Mouse (Mus musculus) liver, embryonic 12.5 days (tissue): ENCODE data around the gene Gcgr. TPM values are rescaled to one million over a fixed set of nuclear protein-coding genes. Genes with fewer than 3 reads are reported as not detected.
"Not testable (repeated sequence)": the region's sequence is repeated elsewhere in the genome, so short reads cannot be mapped to it uniquely, and the experiment has no call there.

ENCODE experiments used
- ATAC-seq: fragments of 200-750 bp; cut with Nextera tagmentation; 2 replicates; pipeline ENCODE4 v1.8.0; 2017; ENCODE audit warnings: moderate number of reproducible peaks, mild to moderate bottlenecking, moderate library complexity
- H3K27ac ChIP-seq: fragments of 300-500 bp; sonication (generic); 2 replicates; pipeline ENCODE4 v1.5.1; 2016; ENCODE audit warnings: mild to moderate bottlenecking
- H3K27me3 ChIP-seq: fragments of 300-500 bp; sonication (generic); replicated peaks from 2 replicates; pipeline ENCODE4 v1.6.1; 2016; ENCODE audit warnings: mild to moderate bottlenecking, moderate library complexity
- H3K36me3 ChIP-seq: fragments of 300-500 bp; sonication (generic); 2 replicates; pipeline ENCODE4 v1.6.1; 2016; ENCODE audit warnings: mild to moderate bottlenecking, moderate library complexity
- H3K4me1 ChIP-seq: fragments of 300-500 bp; sonication (generic); 2 replicates; pipeline ENCODE4 v1.6.1; 2016
- H3K4me2 ChIP-seq: fragments of 300-500 bp; sonication (generic); 2 replicates; pipeline ENCODE4 v1.6.1; 2016; ENCODE audit warnings: mild to moderate bottlenecking, moderate library complexity
- H3K4me3 ChIP-seq: fragments of 300-500 bp; sonication (generic); 2 replicates; pipeline ENCODE4 v1.5.1; 2016; ENCODE audit warnings: mild to moderate bottlenecking, moderate library complexity
- H3K9ac ChIP-seq: fragments of 300-500 bp; sonication (generic); 2 replicates; pipeline ENCODE4 v1.6.1; 2016; ENCODE audit warnings: mild to moderate bottlenecking, moderate library complexity
- H3K9me3 ChIP-seq: fragments of 300-500 bp; sonication (generic); replicated peaks from 2 replicates; pipeline ENCODE4 v1.6.1; 2016; ENCODE audit warnings: mild to moderate bottlenecking, moderate library complexity
- WGBS: fragments of 180-500 bp; shearing (Covaris S2); methylation state at CpG from one replicate; pipeline ENCODE4 v1.1.7; 2016; ENCODE audit not compliant: insufficient replicate concordance; 5-methylcytosine and 5-hydroxymethylcytosine counted together
- polyA plus RNA-seq: library from polyadenylated mRNA; unstranded; fragments of >200 nt; fragmentation: Nextera tagmentation; extraction: Ambion mirVana; gene quantifications from 2 replicates; pipeline ENCODE4 v1.2.1, GENCODE M21; 2016

Gcgr gene
- polyA plus RNA-seq, 1 experiment from 2014 or later: 9.6 TPM

DNA sequence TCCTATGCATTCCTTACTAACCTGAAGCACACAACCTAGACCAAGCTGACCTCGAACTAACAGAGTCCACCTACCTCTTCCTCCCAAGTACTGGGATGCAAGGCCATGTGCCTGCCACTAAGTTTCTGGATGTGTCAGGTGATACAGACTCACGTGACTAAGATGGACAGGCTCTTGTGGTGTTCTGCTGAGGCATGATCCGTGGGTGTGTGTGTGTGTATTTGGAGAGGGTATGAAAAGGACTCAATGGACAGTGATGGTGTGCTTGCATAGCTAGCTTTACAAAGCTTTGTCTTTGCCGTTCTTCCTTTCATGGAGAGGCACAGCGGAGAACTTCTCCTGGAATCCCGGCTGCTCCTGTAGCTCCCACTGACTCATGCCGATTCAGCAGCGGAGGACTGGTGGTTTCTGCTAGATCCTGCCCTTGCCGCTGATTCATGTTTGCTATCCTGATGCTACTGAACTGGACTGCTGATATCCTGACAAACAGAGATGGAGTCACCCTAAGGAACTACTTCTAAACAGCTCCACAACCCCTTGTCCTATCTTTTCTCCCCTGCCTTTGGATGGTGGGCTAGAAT is 22.1 kb upstream of the Gcgr start:
- Histone ChIP-seq H3K4me2 (no peak overlapping the region), H3K27ac (no peak overlapping the region), H3K9me3 (no peaks in the 10 kb centered on the region), H3K4me3 (no peak overlapping the region), H3K9ac (no peak overlapping the region), H3K4me1 (peaks cover 47% of the 10 kb centered on the region), H3K27me3 (no peaks in the 10 kb centered on the region), H3K36me3 (no peaks in the 10 kb centered on the region)
- WGBS: 71% methylated on average over 9 of the region's 9 CpGs
- no peak for ATAC-seq

DNA sequence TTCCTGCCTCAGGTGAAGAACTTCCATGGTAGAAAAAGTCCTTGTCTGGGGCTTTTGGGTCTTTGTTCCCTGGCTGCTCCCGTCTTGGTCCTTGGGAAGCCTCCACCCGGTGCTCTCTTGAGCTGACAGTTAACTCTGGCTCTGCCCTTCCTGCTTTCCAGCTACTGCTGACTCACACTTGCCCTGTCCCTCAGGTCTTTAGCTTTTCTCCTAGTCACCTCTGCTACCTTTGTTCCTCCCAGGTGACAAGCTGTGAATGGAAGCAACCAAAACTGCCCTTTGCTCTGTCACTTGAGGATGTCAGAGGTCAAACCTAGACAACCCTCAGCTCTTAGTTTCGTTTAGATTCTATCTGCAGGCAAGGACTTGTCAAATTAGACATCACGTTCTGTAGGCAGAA is 20.6 kb upstream of the Gcgr start:
- H3K4me3 ChIP-seq: peak overlapping the region; percentile 51; the same call in 1 of the 2 replicates
- no peaks in the 10 kb centered on the region for H3K36me3 ChIP-seq
- peak; percentile 50; the same call in 1 of the 2 replicates for ATAC-seq
- peak overlapping the region; percentile 70 for H3K9ac ChIP-seq
- H3K4me2 ChIP-seq: peak overlapping the region; percentile 74
- WGBS: 18% methylated on average over 4 of the region's 4 CpGs
- no peaks in the 10 kb centered on the region for H3K9me3 ChIP-seq
- peak overlapping the region; percentile 84 for H3K27ac ChIP-seq
- peaks cover 47% of the 10 kb centered on the region for H3K4me1 ChIP-seq
- H3K27me3 ChIP-seq: 0 out of 2 replicates have a peak, but pooled peaks cover 4% of the 10 kb centered on the region

DNA sequence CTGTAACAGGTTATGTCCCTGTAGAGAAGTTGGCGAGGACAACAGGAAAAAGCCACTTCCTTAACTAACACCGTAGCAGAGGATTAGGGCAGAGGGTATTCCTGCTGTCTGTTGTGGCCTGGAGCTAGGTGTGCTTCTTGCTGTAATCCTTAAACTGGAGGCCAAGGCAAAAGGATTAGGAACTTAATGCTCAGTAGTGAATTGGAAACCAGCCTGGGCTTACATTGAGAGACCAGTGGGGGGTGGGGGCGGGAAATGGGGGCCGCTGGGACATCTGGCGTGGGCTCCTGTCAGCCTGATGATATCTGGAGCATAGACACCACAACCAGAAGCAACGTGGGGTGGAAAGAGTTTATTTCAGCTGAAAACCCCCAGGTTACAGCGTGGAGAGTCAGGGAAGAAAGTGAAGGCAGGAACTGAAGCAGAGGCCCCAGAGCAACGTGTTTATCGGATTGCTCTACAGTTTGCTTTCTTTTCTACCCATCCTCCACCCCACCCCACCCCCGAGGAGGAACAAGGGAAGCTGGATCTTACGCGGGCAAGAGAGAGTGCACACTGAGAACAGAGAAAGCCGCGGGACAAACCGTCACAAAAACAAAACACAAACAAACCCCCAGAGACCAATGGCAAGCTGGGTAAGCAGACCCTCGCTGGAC is 20.0 kb upstream of the Gcgr start:
- Histone ChIP-seq H3K4me2 (peak overlapping the region; percentile 74), H3K27me3 (0 out of 2 replicates have a peak, but pooled peaks cover 4% of the 10 kb centered on the region), H3K9me3 (no peaks in the 10 kb centered on the region), H3K4me3 (peak overlapping the region; percentile 51), H3K4me1 (peaks cover 47% of the 10 kb centered on the region), H3K27ac (peak overlapping the region; percentile 84), H3K36me3 (no peaks in the 10 kb centered on the region), H3K9ac (peak overlapping the region; percentile 70)
- 2% methylated on average over 16 of the region's 16 CpGs for whole genome bisulfite sequencing
- peak; percentile 81 for ATAC-seq

DNA sequence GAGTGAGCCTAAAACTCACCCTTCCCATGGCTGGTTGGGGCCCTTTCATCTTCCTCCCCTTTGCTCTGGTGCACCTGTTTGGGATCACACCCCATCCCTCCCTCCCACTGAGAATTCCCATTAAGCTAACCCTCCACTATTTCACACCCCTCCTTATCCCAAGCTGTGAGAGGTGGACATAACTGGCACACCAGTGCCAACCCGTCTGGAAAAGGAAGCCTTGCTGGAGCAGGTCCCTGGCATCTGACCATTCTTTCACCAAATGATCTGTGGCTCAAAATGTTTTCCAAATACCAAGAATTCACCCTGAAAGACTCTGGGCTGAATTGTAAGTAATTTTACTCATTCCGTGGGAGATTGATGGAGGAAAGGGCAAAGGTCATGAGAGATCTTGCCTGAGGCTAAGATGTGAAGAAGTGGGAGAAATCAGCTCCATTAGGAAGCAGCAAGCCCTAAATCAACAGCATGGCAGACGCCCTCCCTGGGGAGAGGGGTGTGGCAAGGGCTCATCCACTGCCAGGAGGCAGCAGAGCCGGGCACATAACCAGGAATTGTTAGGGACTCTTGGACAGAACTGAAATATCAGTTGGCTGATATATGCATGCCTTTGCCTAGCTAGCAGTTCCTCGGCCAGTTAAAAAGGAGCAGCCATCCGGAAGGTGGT is 17.6 kb upstream of the Gcgr start:
- H3K9ac ChIP-seq: no peak overlapping the region
- peaks cover 36% of the 10 kb centered on the region for H3K4me1 ChIP-seq
- WGBS: 55% methylated on average over 6 of the region's 6 CpGs
- H3K27me3 ChIP-seq: 0 out of 2 replicates have a peak, but pooled peaks cover 4% of the 10 kb centered on the region
- no peaks in the 10 kb centered on the region for H3K9me3 ChIP-seq
- H3K27ac ChIP-seq: no peak overlapping the region
- no peak overlapping the region for H3K4me3 ChIP-seq
- no peak for ATAC-seq
- H3K36me3 ChIP-seq: no peaks in the 10 kb centered on the region
- no peak overlapping the region for H3K4me2 ChIP-seq

DNA sequence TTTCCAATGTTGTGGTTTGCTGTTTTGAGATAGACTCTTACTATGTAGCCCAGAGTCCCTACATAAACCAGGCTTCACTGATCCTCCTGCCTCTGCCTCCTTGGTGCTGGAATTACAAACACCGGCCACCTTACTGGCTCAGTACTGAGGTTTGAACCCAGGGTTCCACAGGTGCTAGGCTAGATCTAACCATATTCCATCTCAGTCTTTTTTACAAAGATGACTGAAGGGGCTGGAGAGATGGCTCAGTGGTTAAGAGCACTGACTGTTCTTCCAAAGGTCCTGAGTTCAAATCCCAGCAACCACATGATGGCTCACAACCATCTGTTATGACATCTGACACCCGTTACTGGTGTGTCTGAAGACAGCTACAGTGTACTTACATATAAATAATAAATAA is 16.2 kb upstream of the Gcgr start:
- H3K27ac ChIP-seq, H3K4me2 ChIP-seq, H3K9me3 ChIP-seq, H3K4me3 ChIP-seq, ATAC-seq, H3K9ac ChIP-seq, H3K27me3 ChIP-seq, H3K36me3 ChIP-seq: not testable (repeated sequence)
- H3K4me1 ChIP-seq: peaks cover 43% of the 10 kb centered on the region
- 83% methylated on average over 2 of the region's 2 CpGs for WGBS

DNA sequence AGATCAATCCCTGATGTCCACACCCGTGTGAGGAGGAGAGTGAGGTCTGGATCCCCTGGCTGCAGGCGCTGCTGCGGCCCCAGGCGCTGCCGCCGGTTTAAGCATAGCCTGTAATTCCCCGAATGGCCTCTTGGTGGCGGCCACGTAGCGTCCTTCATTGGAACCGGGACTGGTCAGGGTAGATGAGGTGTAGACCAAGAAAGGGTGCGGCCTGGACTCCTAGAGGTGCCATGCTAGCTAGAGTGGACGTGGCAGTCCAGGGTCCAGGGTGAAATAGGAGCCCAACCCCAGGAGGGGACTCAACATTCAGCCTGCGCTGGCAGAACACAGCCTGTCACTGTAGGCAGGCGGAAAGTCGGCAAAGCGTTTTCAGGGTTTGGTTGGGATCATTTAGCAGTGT is 14.9 kb upstream of the Gcgr start:
- 0 out of 2 replicates have a peak, but pooled peaks cover 4% of the 10 kb centered on the region for H3K27me3 ChIP-seq
- no peak overlapping the region for H3K4me2 ChIP-seq
- no peak overlapping the region for H3K4me3 ChIP-seq
- H3K27ac ChIP-seq: no peak overlapping the region
- H3K9me3 ChIP-seq: no peaks in the 10 kb centered on the region
- H3K4me1 ChIP-seq: peaks cover 43% of the 10 kb centered on the region
- peak; percentile 35; the same call in 1 of the 2 replicates for ATAC-seq
- 21% methylated on average over 17 of the region's 17 CpGs for WGBS
- no peaks in the 10 kb centered on the region for H3K36me3 ChIP-seq
- no peak overlapping the region for H3K9ac ChIP-seq

DNA sequence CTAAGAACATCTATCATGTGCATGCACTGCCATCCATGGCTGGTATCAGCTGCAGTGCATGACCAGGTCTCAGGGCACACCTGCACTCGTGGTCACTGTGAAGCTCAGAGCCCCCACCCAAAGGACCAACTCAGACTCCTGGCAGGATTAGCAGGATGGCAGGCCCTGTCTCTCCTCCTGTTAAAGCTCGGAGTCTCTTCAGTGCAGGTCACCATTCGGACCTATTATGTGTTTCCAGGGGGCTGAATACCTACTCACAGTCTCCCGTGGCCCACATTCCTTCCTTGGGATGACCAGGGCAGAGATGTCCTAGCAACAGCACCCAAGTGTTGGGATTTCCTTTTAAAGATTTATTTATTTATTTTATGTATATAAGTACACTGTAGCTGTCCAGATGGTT is 13.4 kb upstream of the Gcgr start:
- 57% methylated on average over 4 of the region's 4 CpGs for WGBS

DNA sequence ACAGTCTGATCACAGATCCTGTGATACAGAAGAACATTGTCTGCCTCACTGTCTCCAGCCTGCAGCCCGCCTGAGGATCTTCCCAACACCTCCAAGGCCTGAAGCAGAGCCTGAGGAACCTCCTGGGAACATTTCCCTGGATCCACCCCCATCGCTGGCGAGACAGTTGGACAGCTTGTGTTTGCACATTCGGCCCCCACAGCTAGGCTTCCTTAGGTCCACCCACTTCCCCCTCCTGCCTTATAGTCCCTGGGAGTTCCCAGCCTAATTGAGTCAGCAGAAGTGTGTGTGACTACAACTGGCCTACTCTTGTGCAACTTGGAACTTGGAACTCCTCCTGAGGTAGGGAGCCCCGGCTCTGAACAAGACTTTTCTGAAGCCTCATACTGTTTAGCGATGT is 12.5 kb upstream of the Gcgr start:
- peak overlapping the region; percentile 11; the same call in 1 of the 2 replicates for H3K27ac ChIP-seq
- H3K4me3 ChIP-seq: no peak overlapping the region
- no peak overlapping the region for H3K4me2 ChIP-seq

More for the DNA sequence above, 13.4 kb upstream of the Gcgr start:
- peaks cover 38% of the 10 kb centered on the region for H3K4me1 ChIP-seq
- ATAC-seq: no peak
- H3K4me2 ChIP-seq: no peak overlapping the region
- H3K27ac ChIP-seq: no peak overlapping the region
- H3K9me3 ChIP-seq: no peaks in the 10 kb centered on the region
- no peaks in the 10 kb centered on the region for H3K36me3 ChIP-seq
- H3K9ac ChIP-seq: no peak overlapping the region
- H3K4me3 ChIP-seq: no peak overlapping the region
- 0 out of 2 replicates have a peak, but pooled peaks cover 4% of the 10 kb centered on the region for H3K27me3 ChIP-seq

DNA sequence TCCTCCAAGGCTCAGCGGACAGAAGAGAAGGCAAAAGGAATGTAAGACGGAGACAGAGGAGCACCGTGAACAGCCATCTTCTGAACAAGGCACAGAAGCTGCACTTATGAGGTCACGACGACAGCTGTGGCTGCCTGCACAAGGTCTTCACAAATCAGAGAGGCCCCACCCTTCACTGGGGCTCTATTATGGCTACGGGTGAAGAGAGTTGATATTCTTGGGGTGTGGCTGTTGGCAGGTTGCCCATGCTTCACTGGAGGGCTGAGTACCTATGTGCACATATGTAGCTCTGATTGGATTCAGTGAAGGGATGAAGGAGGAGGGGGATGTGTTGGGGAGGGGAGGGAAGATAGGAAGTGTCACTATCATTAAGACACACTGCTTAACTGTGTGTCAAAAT is 11.9 kb upstream of the Gcgr start:
- Histone ChIP-seq H3K27ac (no peak overlapping the region; the same call in 1 of the 2 replicates), H3K27me3 (0 out of 2 replicates have a peak, but pooled peaks cover 4% of the 10 kb centered on the region), H3K36me3 (no peaks in the 10 kb centered on the region), H3K9ac (no peak overlapping the region), H3K4me2 (no peak overlapping the region), H3K9me3 (no peaks in the 10 kb centered on the region), H3K4me1 (peaks cover 38% of the 10 kb centered on the region), H3K4me3 (no peak overlapping the region)
- ATAC-seq: peak; percentile 25; the same call in 1 of the 2 replicates
- 63% methylated on average over 6 of the region's 6 CpGs for WGBS

More for the DNA sequence above, 12.5 kb upstream of the Gcgr start:
- Histone ChIP-seq H3K36me3 (no peaks in the 10 kb centered on the region), H3K4me1 (peaks cover 38% of the 10 kb centered on the region), H3K9me3 (no peaks in the 10 kb centered on the region), H3K27me3 (0 out of 2 replicates have a peak, but pooled peaks cover 4% of the 10 kb centered on the region), H3K9ac (no peak overlapping the region)
- 35% methylated on average over 6 of the region's 6 CpGs for WGBS
- ATAC-seq: no peak

DNA sequence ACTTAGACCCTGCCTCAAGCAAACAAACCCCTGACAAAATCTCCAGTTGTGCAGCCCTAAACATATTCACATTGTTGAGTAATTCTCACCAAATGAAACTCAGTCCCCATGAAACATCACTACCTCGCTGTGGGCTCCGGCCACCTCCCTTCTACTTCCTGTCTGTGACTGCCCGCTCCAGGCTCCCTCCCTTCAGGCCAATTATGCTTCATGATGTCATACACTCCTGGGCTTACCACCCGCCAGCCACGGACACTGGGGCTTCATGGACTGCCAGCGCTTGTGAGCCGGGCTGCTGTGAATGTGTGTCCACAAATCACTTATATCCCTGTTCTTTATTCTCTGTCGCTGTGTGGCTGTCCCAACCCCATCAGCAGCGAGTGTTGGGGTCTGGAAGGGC is 10.8 kb upstream of the Gcgr start:
- Histone ChIP-seq H3K9me3 (no peaks in the 10 kb centered on the region), H3K36me3 (no peaks in the 10 kb centered on the region), H3K4me3 (no peak overlapping the region), H3K27ac (peak overlapping the region; percentile 78; the same call in 1 of the 2 replicates), H3K9ac (no peak overlapping the region), H3K4me2 (peak overlapping the region; percentile 13; the same call in 1 of the 2 replicates), H3K4me1 (peaks cover 38% of the 10 kb centered on the region), H3K27me3 (no peaks in the 10 kb centered on the region)
- no peak for ATAC-seq
- WGBS: 33% methylated on average over 9 of the region's 9 CpGs

DNA sequence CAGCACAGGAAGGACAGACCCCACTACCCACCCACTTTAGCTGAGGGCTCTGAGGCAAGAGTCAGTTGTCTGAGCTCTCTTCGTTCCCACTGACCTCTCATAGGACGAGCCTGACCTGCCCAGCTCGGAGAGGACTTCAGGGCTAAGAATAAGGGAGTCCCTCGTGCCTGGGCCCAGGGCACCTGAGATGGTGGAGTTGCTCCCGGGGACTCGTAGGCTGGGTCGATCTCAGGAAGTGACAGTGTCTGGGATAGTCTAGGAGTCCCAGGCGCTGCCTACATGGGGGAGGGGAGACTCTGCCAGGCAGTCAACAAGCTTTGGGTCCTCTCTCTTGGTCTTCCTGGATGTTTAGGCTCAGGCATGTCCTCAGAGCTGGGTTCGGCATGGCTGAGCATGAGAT is 10.0 kb upstream of the Gcgr start:
- Histone ChIP-seq H3K36me3 (no peaks in the 10 kb centered on the region), H3K27ac (peak overlapping the region; percentile 78), H3K4me1 (peaks cover 38% of the 10 kb centered on the region), H3K27me3 (no peaks in the 10 kb centered on the region), H3K4me3 (no peak overlapping the region), H3K4me2 (peak overlapping the region; percentile 29), H3K9me3 (no peaks in the 10 kb centered on the region), H3K9ac (no peak overlapping the region; the same call in 1 of the 2 replicates)
- 59% methylated on average over 9 of the region's 9 CpGs for WGBS
- peak; percentile 36 for ATAC-seq
